In the genomic region with DNA sequence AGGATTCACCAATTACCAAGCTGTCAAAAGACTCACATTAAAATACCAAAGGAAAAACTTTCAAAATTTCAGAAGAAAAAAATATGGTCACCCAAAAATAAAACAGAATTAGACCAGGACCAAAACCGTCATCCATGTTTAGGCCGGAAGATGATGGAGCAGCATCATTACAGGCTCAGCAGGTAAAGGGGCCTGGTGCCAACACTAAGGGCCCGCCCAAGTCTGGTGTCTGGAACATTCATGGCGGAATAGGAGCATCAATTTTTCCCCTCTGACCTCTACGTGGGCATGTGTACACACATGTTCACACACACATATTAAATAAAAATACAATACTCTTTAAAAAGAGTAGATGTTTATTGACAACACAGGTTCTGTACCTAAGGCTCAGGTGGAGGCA, we compare ENCODE assay signal across 12 mouse cellular contexts.
"Had no signal": no experiment of that assay in that cellular context is flagged by ENCODE, and none has a peak within 500 bp of the region (broad histone marks: within the 10 kb centered on the region; RNA-seq: fewer than 3 reads in every experiment).

No protein-coding gene starts in this region.

- DNase-seq: retina, postnatal 1 day; right cerebral cortex, adult 18-20 months; right cerebral cortex, postnatal 14 days; right cerebral cortex, postnatal 25 days; right cerebral cortex, postnatal 4 days; spleen, adult 18-20 months; thymus, adult 18-20 months; thymus, adult 2 months; thymus, postnatal 14 days; thymus, postnatal 25 days; thymus, postnatal 36 days; thymus, postnatal 4 days had no signal
